Mouse (Mus musculus) erythroblast, embryonic 14.5 days (primary cell): Measurements from ENCODE around the gene Klf6.

Experiments
- GATA1 ChIP-seq: IDR thresholded peaks from 2 replicates; pipeline ENCODE4 v1.6.1; 2012; ENCODE audit warnings: low read length, inconsistent platforms, mixed read lengths
- TAL1 ChIP-seq: IDR thresholded peaks from 3 replicates; pipeline ENCODE4 v1.6.1; 2012; ENCODE audit warnings: low read length, inconsistent platforms, mixed read lengths

GRCm38 (mm10) chr13:5913201-5913600 is 51.9 kb downstream of the Klf6 start:
- TF ChIP-seq GATA1 (no peak), TAL1 (no peak)
